Mouse (Mus musculus) heart, adult 18-20 months (tissue): ENCODE results near the gene Gm9945. TPM values are rescaled to one million over a fixed set of nuclear protein-coding genes. Genes with fewer than 3 reads are reported as not detected.

Source experiments
- DNase-seq, 2 experiments: peaks; one replicate each; pipeline ENCODE4 v3.0.0; 2021 to 2022; ENCODE audit warnings: mixed read lengths in 1 of 2
- total RNA-seq, 2 experiments: library from RNA; stranded (reverse); gene quantifications; 2 replicates each; pipeline ENCODE4 v1.2.3; 2021

The Gm9945 gene
- total RNA-seq, 2 experiments from 2014 or later = not detected

DNA sequence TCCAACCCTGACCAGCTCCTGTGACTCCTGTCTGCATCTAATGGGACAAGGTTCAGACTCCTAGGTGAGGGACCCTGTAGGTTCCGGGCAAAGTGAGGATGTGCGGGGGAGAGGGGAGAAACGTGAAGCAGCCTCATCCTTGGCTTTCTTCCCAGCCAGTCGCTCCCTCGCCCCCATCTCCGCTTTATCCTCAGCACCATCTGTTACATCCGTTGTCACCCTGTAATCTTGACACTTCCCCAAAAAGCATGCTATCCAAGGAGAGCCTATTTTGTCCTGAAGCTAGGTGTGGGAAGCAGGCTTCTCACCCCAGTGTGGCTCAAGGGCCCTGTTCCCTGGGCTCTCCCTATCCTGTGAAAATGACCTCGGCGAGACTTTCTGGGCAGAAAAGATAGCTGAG lies 43.0 kb downstream of the Gm9945 start:
- peak in 1 of 2 experiments; percentile 18 for DNase-seq

DNA sequence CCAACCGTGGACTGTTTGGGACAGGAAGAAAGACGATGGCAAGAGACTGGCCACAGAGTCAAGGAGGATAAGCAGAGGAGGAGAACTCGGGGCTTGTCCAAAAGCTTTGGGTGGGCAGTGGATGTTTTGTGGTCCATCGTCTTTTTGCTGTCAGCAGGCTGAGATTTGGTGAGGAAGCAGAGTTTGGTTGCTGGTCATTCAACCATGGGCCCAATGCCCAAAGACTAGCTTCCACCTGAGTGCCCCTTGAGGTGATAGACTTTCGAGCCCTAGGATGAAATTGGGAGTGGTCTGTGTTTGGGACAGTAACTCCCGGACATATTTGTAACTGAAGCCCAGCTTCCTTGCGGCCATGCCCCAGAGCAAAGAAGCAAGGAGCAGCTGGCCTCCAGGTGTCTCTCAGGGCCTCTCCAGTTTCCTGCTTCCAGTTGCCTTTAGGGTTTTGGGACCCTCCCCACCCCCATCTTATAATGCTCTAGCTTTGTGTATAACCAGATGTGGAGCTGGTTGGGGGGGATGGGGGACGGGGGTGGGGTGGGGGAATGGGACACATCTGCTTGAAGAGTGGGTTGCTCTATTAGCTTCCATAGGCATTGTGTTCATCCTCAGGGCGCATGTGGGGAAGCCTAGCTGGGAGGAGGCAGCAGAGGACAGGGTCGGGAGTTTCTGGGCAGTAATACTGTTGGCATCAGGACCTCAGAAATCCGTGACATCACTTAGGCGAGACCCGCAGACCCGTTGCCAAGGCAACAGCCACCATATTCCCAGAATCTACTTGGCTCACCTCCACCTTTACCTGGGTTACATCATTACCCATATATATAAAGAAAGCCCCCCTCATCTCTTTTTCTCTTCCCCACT lies 43.8 kb downstream of the Gm9945 start:
- no peak for DNase-seq

DNA sequence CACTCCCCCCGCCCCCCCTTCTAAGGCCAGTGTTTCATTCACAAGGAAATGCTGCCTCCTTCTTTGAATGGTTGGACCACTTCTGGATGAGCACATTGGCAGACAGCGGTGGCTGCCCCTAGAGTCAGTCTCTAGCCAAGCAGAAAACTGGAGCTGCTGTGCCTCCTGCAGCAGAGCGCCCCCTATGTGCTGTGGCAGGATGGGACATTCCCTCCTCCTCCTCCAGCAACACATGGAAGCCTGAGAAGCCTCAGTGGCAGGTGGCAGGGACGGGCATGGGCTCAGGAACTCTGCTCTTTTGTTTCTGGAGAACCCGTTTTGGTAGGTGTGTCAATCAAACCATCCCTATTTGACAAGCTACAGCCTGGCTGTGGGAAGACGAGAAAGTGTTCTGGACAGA lies 44.9 kb downstream of the Gm9945 start:
- no peak for DNase-seq

DNA sequence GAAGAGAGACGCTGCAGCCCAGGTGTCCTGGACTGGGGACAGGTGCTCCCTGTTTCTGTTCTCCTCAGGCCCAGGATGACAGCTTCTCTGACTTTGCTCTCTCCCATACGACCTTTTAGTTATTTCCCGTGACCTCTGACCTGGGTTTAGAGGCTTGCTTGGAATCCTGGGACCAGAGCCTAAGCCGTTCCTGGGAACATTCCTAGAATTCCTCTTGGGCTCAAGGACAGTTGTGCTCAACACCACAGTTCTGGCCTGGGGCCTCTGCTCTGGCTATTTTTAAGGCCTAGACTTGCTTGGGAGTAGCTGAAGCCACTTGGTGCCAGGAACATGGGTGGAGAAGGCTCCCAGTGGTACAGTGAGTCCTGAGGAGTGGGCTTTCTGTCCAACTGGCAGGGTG lies 45.5 kb downstream of the Gm9945 start:
- peak; percentile 70 to 79 for DNase-seq

DNA sequence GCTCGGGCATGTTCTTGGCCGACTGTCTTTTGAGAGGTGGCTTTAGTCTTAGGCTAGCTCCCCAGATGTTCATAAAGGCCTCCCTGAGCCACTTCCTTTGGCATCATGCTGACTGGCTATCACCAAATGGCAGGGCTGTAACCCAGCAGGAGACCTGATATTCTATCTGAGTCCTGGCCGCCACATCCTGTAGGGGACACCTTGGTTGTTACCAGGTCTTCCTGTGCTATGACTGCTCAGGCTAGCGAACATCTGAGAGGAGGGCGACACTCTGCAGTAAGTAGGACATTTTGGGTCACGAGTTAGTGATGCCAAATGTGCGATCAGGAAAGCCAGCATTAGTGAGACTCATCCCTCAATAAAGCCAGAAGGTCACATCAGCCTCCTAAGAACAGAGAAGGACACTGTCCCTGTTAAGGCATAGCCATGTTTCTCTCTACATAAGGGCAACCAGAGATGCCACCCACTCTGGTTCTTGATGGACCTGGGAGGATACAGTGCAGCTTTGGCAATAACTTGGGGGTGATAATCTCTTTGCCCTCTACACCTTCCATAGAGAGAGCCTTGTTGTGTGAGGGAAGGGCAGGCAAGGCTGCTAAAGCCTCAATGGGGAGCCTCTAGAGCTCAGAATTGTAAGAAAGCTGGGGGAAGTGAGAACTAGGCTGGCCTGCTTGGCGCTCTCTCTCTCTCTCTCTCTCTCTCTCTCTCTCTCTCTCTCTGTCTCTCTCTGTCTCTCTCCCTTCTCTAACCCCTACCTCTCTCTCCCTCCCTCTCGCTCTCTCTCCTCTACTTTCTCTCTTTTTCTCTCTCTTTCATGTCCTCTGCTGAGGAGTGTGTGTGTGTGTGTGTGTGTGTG lies 48.7 kb downstream of the Gm9945 start:
- peak in 1 of 2 experiments; percentile 25 for DNase-seq

DNA sequence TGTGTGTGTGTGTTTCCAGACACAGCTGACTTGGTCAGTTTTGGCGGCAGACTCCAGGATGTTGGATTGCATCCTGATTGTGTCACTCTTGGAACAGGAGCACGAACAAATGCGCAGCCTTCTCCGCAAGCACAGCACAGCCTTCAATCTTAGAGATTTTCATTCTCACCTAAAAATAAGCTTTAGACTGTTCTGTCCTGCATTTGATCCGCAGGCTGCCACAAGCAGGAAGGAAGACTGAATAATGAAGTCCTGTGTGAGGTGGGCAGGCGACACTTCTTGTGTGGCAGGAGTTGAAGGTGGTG lies 49.2 kb downstream of the Gm9945 start:
- DNase-seq = peak; percentile 87

DNA sequence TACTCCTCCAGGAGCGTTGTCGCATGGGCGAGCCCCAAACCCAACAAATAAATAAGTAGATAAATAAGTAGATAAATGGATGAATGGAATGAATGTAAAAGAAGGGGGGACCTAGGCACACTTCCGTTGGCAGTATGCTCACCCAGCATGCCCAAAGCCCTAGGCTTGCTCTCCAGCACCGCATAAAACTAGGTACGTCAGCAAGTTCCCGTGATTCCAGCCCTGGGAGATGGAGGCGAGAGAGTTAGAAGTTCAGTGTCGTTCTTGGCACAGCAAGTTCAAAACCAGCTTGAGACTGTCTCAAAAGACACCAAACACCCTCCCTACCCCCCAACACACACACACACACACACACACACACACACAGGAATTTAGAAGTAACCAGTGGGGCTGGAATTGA lies 50.0 kb downstream of the Gm9945 start:
- DNase-seq = no peak

Other genes starting within 250 kb of the Gm9945 start
- 100 to 1,000 TPM; 121 to 131 TPM for gene Hspa4, start 179.7 kb upstream of the Gm9945 start, total RNA-seq
- 1 to 10 TPM; 6.1 to 6.6 TPM for gene Zcchc10, start 155.5 kb upstream of the Gm9945 start, total RNA-seq
- 10 to 100 TPM; 50.8 to 83.3 TPM for gene Aff4, start 129.3 kb upstream of the Gm9945 start, total RNA-seq
- not detected for gene Leap2, start 57.0 kb upstream of the Gm9945 start, total RNA-seq
- 1,000 to 10,000 TPM; 2,590 to 2,622 TPM for gene Uqcrq, start 49.3 kb upstream of the Gm9945 start, total RNA-seq
- under 1 TPM; 0.52 to 0.80 TPM for gene Gdf9, start 49.1 kb upstream of the Gm9945 start, total RNA-seq
- gene Gm10447, start 23.1 kb upstream of the Gm9945 start, total RNA-seq = not detected
- under 1 TPM; 0.30 to 0.57 TPM for gene Shroom1, start 23.0 kb upstream of the Gm9945 start, total RNA-seq
- gene Gm9837, start 9.7 kb upstream of the Gm9945 start, total RNA-seq = not detected
- gene Sowaha, start 108 bp downstream of the Gm9945 start, total RNA-seq = under 1 TPM; 0.28 to 0.30 TPM
- gene Sept8, start 39.1 kb downstream of the Gm9945 start, total RNA-seq = 10 to 100 TPM; 24.7 to 24.8 TPM
- gene Kif3a, start 87.2 kb downstream of the Gm9945 start, total RNA-seq = 10 to 100 TPM in 1 of 2 experiments, 1 to 10 TPM in 1; 8.4 to 11.2 TPM
- gene Il4, start 138.5 kb downstream of the Gm9945 start, total RNA-seq = not detected
- not detected for gene Il13, start 154.5 kb downstream of the Gm9945 start, total RNA-seq
- gene Rad50, start 227.2 kb downstream of the Gm9945 start, total RNA-seq = 1 to 10 TPM; 8.0 to 8.6 TPM
- gene Il5, start 240.6 kb downstream of the Gm9945 start, total RNA-seq = not detected